Mouse (Mus musculus) kidney, adult 9 months (tissue): ENCODE results near the gene Hmgcs2.

ENCODE experiments used
- DNase-seq: peaks from one replicate; pipeline ENCODE4 v3.0.0; 2022

Hmgcs2 gene

GRCm38 (mm10) chr3:98280933-98281678, 871 bp downstream of the Hmgcs2 start:
- DNase-seq, result peak; percentile 71

- DNase-seq, result no peak
Observed at GRCm38 (mm10) chr3:98282422-98282821, 2.2 kb downstream of the Hmgcs2 start.

- no peak for DNase-seq
Observed at GRCm38 (mm10) chr3:98283205-98283604, 3.0 kb downstream of the Hmgcs2 start.

GRCm38 (mm10) chr3:98291044-98291443, 10.8 kb downstream of the Hmgcs2 start:
- DNase-seq, result no peak

GRCm38 (mm10) chr3:98295965-98296364, 15.7 kb downstream of the Hmgcs2 start:
- no peak for DNase-seq

- DNase-seq, result no peak
Observed at GRCm38 (mm10) chr3:98299391-98300100, 19.3 kb downstream of the Hmgcs2 start.

GRCm38 (mm10) chr3:98300266-98300665, 20.0 kb downstream of the Hmgcs2 start:
- no peak for DNase-seq

- DNase-seq, result no peak
Observed at GRCm38 (mm10) chr3:98301761-98302160, 21.5 kb downstream of the Hmgcs2 start.

GRCm38 (mm10) chr3:98308606-98309005, 28.4 kb downstream of the Hmgcs2 start:
- DNase-seq, result no peak

- no peak for DNase-seq
Observed at GRCm38 (mm10) chr3:98310456-98310855, 30.2 kb downstream of the Hmgcs2 start.

- DNase-seq, result peak; percentile 56
Observed at GRCm38 (mm10) chr3:98312867-98313266, 32.6 kb downstream of the Hmgcs2 start.

- no peak for DNase-seq
Observed at GRCm38 (mm10) chr3:98313294-98314155, 33.3 kb downstream of the Hmgcs2 start.

GRCm38 (mm10) chr3:98315181-98315580, 34.9 kb downstream of the Hmgcs2 start:
- no peak for DNase-seq

GRCm38 (mm10) chr3:98317143-98317542, 36.9 kb downstream of the Hmgcs2 start:
- DNase-seq, result no peak

- no peak for DNase-seq
Observed at GRCm38 (mm10) chr3:98319190-98319589, 39.0 kb downstream of the Hmgcs2 start.

- DNase-seq, result no peak
Observed at GRCm38 (mm10) chr3:98322209-98322608, 42.0 kb downstream of the Hmgcs2 start.

- DNase-seq, result no peak
Observed at GRCm38 (mm10) chr3:98324235-98324634, 44.0 kb downstream of the Hmgcs2 start.

- peak; percentile 33 for DNase-seq
Observed at GRCm38 (mm10) chr3:98334010-98334409, 53.8 kb downstream of the Hmgcs2 start.

- no peak for DNase-seq
Observed at GRCm38 (mm10) chr3:98335331-98335730, 55.1 kb downstream of the Hmgcs2 start.

- DNase-seq, result no peak
Observed at GRCm38 (mm10) chr3:98335886-98336285, 55.7 kb downstream of the Hmgcs2 start.

- no peak for DNase-seq
Observed at GRCm38 (mm10) chr3:98336661-98337654, 56.7 kb downstream of the Hmgcs2 start.

GRCm38 (mm10) chr3:98338584-98339041, 58.4 kb downstream of the Hmgcs2 start:
- DNase-seq, result peak; percentile 77
